Mouse (Mus musculus): ENCODE results near the gene Olfr1062. TPM values are rescaled to one million over a fixed set of nuclear protein-coding genes. Genes with fewer than 3 reads are reported as not detected.
"Not testable (repeated sequence)": the region's sequence is repeated elsewhere in the genome, so short reads cannot be mapped to it uniquely, and the experiment has no call there.

Gene Olfr1062
- 0.45 and 0.97 TPM in 2 replicates for polyA plus RNA-seq (2011; ENCODE audit: insufficient read depth, insufficient read length, low replicate concordance, missing spikeins)

- H3K4me3 ChIP-seq (replicated peaks; ENCODE audit: control insufficient read depth, low read depth, low read length); H3K4me1 ChIP-seq (ENCODE audit: control insufficient read depth, insufficient read depth, low read length); H3K27ac ChIP-seq (ENCODE audit: control insufficient read depth, insufficient read depth, low read depth, low read length, poor library complexity): not testable (repeated sequence)
These were observed at the start of gene Olfr1062 for GRCm38 (mm10) chr2:86426649-86427048. Olfr1062 (minus strand) TSS chr2:86426749.

GRCm38 (mm10) chr2:86464442-86465109 lies 38.0 kb upstream of the Olfr1062 start:
- WGBS, result 22% methylated on average over 10 of the region's 10 CpGs
- Histone ChIP-seq H3K27ac (ENCODE audit: control insufficient read depth, insufficient read depth, low read depth, low read length, poor library complexity) (no peak overlapping the region), H3K4me3 (replicated peaks; ENCODE audit: control insufficient read depth, low read depth, low read length) (no peak overlapping the region), H3K4me1 (ENCODE audit: control insufficient read depth, insufficient read depth, low read length) (no peaks in the 10 kb centered on the region)
- TF ChIP-seq POLR2A (IDR thresholded peaks at IDR 0.05; ENCODE audit: borderline replicate concordance, control insufficient read depth, low read depth, low read length) (no peak), CTCF (IDR thresholded peaks at IDR 0.05; ENCODE audit: control insufficient read depth, insufficient read depth, low read length) (peak; percentile 55)

- H3K4me1 ChIP-seq (ENCODE audit: control insufficient read depth, insufficient read depth, low read length), result no peaks in the 10 kb centered on the region
- H3K27ac ChIP-seq (ENCODE audit: control insufficient read depth, insufficient read depth, low read depth, low read length, poor library complexity), result no peak overlapping the region
- no peak for TF ChIP-seq CTCF (IDR thresholded peaks at IDR 0.05; ENCODE audit: control insufficient read depth, insufficient read depth, low read length)
- no peak for TF ChIP-seq POLR2A (IDR thresholded peaks at IDR 0.05; ENCODE audit: borderline replicate concordance, control insufficient read depth, low read depth, low read length)
- whole genome bisulfite sequencing, result 66% methylated on average over 1 of the region's 1 CpGs
- H3K4me3 ChIP-seq (replicated peaks; ENCODE audit: control insufficient read depth, low read depth, low read length), result no peak overlapping the region
These were observed 33.9 kb upstream of the Olfr1062 start for GRCm38 (mm10) chr2:86460434-86460833.

- no peak for TF ChIP-seq POLR2A (IDR thresholded peaks at IDR 0.05; ENCODE audit: borderline replicate concordance, control insufficient read depth, low read depth, low read length)
- no peak for TF ChIP-seq CTCF (IDR thresholded peaks at IDR 0.05; ENCODE audit: control insufficient read depth, insufficient read depth, low read length)
- 75% methylated on average over 1 of the region's 1 CpGs for WGBS
- H3K4me3 ChIP-seq (replicated peaks; ENCODE audit: control insufficient read depth, low read depth, low read length), result no peak within 1 kb of the TSS
- H3K4me1 ChIP-seq (ENCODE audit: control insufficient read depth, insufficient read depth, low read length), result no peaks in the 10 kb centered on the region
- no peak within 1 kb of the TSS for H3K27ac ChIP-seq (ENCODE audit: control insufficient read depth, insufficient read depth, low read depth, low read length, poor library complexity)
These were observed 29.6 kb upstream of the Olfr1062 start, which contains the start of gene Olfr1066 for GRCm38 (mm10) chr2:86456169-86456568. Olfr1066 (minus strand) TSS chr2:86456269.

- not testable (repeated sequence) for H3K4me1 ChIP-seq (ENCODE audit: control insufficient read depth, insufficient read depth, low read length); H3K4me3 ChIP-seq (replicated peaks; ENCODE audit: control insufficient read depth, low read depth, low read length); H3K27ac ChIP-seq (ENCODE audit: control insufficient read depth, insufficient read depth, low read depth, low read length, poor library complexity)
- 73% methylated on average over 1 of the region's 1 CpGs for WGBS
These were observed 23.9 kb upstream of the Olfr1062 start, which contains the start of gene Olfr1065 for GRCm38 (mm10) chr2:86450491-86450890. Olfr1065 (minus strand) TSS chr2:86450591.

GRCm38 (mm10) chr2:86442101-86442500 lies 15.6 kb upstream of the Olfr1062 start:
- H3K4me3 ChIP-seq (replicated peaks; ENCODE audit: control insufficient read depth, low read depth, low read length); H3K27ac ChIP-seq (ENCODE audit: control insufficient read depth, insufficient read depth, low read depth, low read length, poor library complexity); H3K4me1 ChIP-seq (ENCODE audit: control insufficient read depth, insufficient read depth, low read length): not testable (repeated sequence)
- WGBS, result 72% methylated on average over 1 of the region's 1 CpGs

GRCm38 (mm10) chr2:86428511-86428910 lies 2.0 kb upstream of the Olfr1062 start:
- not testable (repeated sequence) for H3K4me1 ChIP-seq (ENCODE audit: control insufficient read depth, insufficient read depth, low read length); H3K27ac ChIP-seq (ENCODE audit: control insufficient read depth, insufficient read depth, low read depth, low read length, poor library complexity); H3K4me3 ChIP-seq (replicated peaks; ENCODE audit: control insufficient read depth, low read depth, low read length)
- 36% methylated on average over 8 of the region's 8 CpGs for WGBS

GRCm38 (mm10) chr2:86413950-86414349 lies 12.6 kb downstream of the Olfr1062 start, which contains the start of gene Olfr1061:
Olfr1061 (minus strand) TSS chr2:86414050.
- WGBS, result 64% methylated on average over 1 of the region's 1 CpGs
- Histone ChIP-seq H3K4me3 (replicated peaks; ENCODE audit: control insufficient read depth, low read depth, low read length) (no peak within 1 kb of the TSS), H3K4me1 (ENCODE audit: control insufficient read depth, insufficient read depth, low read length) (no peaks in the 10 kb centered on the region), H3K27ac (ENCODE audit: control insufficient read depth, insufficient read depth, low read depth, low read length, poor library complexity) (no peak within 1 kb of the TSS)
- TF ChIP-seq CTCF (IDR thresholded peaks at IDR 0.05; ENCODE audit: control insufficient read depth, insufficient read depth, low read length) (no peak), POLR2A (IDR thresholded peaks at IDR 0.05; ENCODE audit: borderline replicate concordance, control insufficient read depth, low read depth, low read length) (no peak)

GRCm38 (mm10) chr2:86395114-86395513 lies 31.4 kb downstream of the Olfr1062 start:
- Histone ChIP-seq H3K4me1 (ENCODE audit: control insufficient read depth, insufficient read depth, low read length) (no peaks in the 10 kb centered on the region), H3K4me3 (replicated peaks; ENCODE audit: control insufficient read depth, low read depth, low read length) (no peak overlapping the region), H3K27ac (ENCODE audit: control insufficient read depth, insufficient read depth, low read depth, low read length, poor library complexity) (no peak overlapping the region)
- 84% methylated on average over 2 of the region's 2 CpGs for WGBS
- TF ChIP-seq POLR2A (IDR thresholded peaks at IDR 0.05; ENCODE audit: borderline replicate concordance, control insufficient read depth, low read depth, low read length) (no peak), CTCF (IDR thresholded peaks at IDR 0.05; ENCODE audit: control insufficient read depth, insufficient read depth, low read length) (no peak)

GRCm38 (mm10) chr2:86388461-86388860 lies 38.1 kb downstream of the Olfr1062 start, which contains the start of gene Olfr1058:
Olfr1058 (minus strand) TSS chr2:86388561.
- H3K27ac ChIP-seq (ENCODE audit: control insufficient read depth, insufficient read depth, low read depth, low read length, poor library complexity); H3K4me3 ChIP-seq (replicated peaks; ENCODE audit: control insufficient read depth, low read depth, low read length); H3K4me1 ChIP-seq (ENCODE audit: control insufficient read depth, insufficient read depth, low read length): not testable (repeated sequence)
